Mouse (Mus musculus) gastrocnemius, postnatal 14 days (tissue): ENCODE results near the gene Il22ra2. TPM values are rescaled to one million over a fixed set of nuclear protein-coding genes. Genes with fewer than 3 reads are reported as not detected.

ENCODE experiments used
- DNase-seq: peaks from one replicate; pipeline ENCODE4 v3.0.0; 2021; ENCODE audit warnings: mixed read lengths
- intact Hi-C: fragments of 180-260 bp; cut with DNase I; formaldehyde crosslinking; loops from one replicate; pipeline ENCODE4 v1.15.1; 2025; ENCODE audit warnings: low total_unique reads
- long read RNA-seq, 2 experiments: library from polyadenylated mRNA; stranded (forward); transcript quantifications; one replicate each; pipeline ENCODE4 v2.0.0; 2021
- total RNA-seq, 2 experiments: library from RNA; stranded (reverse); gene quantifications; 2 replicates each; pipeline ENCODE4 v1.2.3; 2021

The Il22ra2 gene
- not detected for total RNA-seq
- long read RNA-seq, experiment 1: 0 reads
- long read RNA-seq, experiment 2, partial matches to known transcripts: 0 of 1 reads
- long read RNA-seq, experiment 2, other reads (novel, unspliced or antisense): 0 of 1 reads

DNA sequence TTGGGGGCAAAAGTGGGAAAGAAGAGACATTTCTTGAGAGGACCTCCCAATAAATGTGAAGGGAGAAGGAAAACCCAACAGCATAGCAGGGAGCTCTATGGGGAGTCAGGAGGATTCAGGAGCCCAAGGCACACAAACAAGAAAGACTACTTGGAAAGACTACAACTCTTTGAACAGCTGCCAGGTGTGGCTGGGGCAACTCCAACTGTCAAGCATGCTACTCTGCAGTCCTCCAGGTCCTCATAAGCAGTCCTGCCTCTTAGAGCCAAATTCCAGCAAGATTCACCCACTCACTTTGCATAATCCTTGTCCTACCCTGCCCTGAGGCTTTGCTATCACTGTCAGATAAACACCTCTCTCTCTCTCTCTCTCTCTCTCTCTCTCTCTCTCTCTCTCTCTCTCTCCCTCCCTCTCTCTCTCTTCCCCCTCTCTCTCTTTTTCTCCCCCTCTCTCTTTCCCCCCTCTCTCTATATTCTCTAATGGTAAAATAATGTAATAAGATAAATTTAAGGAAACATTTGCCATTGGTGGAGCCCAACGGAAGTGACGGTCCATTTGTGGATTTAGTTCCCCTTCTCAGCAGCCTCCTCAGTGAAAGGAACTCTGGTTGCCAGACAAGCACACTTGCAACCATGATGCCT, at the start of gene Il22ra2:
Gene Il22ra2 (plus strand): TSS at position 591 of the 641 bp plus-strand sequence.
- intact Hi-C loops: no loop called here
- DNase-seq: no peak

DNA sequence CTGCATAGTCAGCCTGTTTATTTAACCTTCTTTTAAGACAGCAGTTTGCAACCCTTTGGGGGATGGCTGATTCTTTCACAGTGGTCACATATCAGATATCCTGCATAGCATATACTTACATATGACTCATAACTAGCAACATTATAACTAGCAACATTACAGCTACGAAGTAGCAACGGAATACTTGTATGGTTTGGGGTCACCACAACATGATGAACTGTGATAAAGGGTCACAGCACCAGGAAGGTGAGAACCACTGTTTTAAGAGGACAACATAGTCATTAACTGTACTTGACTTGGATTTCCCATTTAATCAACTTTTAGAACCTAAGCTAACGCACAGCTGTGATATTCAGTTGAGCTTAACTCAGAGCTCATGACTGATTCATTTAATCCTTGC, 44.2 kb upstream of the Il22ra2 start:
- intact Hi-C loops: no loop called here
- DNase-seq: no peak

DNA sequence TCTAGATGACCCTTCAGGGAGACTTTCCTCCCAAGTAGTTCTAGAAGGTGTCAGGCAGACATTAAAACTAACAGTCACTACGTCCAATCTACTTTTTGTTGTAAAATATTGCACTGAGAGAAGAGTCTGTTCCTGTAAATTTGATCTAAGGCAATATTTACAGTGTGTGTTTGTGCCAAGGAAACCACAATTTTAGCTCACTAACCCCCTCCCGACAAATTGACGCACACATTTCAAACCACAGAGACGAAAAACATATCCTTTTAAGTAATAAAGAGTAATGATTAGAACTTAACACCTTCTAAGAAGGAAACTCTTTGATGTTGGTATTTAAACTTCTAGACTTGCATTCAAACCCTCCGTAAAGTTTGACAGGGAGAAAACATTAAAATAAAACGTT, 43.8 kb upstream of the Il22ra2 start:
- DNase-seq: no peak
- intact Hi-C loops: no loop called here

DNA sequence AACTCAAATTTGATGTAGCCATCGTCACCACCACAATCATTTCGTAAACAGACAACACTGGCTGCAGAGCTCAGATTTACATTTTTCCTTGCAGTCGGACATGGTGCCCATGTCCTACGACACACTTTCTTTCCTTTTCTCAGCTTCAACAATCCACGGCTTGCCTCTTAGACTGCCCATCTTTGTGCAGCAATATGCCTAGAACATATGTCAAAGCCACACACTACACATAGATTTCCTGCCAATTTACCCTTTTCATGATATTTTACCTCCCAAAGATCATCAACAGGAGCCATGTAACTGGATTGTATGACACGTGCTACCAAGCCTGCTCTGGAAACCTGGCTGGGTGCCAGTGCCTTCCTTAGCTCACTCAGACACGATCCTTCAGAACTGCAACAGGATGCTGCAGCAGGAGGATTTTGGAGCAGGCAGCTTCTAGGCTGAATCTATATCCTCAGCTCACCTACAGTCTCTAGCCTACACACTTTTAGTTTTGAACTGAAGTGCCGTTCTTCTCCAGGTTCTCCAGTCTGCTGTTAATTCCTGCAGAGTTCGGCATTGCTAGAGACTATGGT, 43.3 kb upstream of the Il22ra2 start:
- intact Hi-C loops: no loop called here
- peak; percentile 35 for DNase-seq

DNA sequence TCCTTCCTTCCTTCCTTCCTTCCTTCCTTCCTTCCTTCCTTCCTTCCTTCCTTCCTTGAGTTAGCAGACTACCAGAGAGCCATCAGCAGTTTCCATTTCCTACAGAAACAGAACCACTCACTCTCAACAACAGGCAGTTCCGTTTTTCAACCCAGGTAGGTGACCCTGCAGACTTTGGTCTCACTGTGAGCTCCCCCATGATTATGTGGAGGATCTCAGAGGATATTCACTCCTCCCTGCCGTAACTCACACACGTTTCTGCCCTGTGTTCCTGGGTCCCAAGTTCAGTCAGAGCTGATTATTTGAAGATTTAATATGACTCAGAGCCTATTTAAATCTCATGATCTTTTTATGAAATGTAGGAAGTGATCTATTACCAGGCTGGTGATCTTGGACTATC, 41.1 kb upstream of the Il22ra2 start:
- intact Hi-C loops: no loop called here
- DNase-seq: no peak

DNA sequence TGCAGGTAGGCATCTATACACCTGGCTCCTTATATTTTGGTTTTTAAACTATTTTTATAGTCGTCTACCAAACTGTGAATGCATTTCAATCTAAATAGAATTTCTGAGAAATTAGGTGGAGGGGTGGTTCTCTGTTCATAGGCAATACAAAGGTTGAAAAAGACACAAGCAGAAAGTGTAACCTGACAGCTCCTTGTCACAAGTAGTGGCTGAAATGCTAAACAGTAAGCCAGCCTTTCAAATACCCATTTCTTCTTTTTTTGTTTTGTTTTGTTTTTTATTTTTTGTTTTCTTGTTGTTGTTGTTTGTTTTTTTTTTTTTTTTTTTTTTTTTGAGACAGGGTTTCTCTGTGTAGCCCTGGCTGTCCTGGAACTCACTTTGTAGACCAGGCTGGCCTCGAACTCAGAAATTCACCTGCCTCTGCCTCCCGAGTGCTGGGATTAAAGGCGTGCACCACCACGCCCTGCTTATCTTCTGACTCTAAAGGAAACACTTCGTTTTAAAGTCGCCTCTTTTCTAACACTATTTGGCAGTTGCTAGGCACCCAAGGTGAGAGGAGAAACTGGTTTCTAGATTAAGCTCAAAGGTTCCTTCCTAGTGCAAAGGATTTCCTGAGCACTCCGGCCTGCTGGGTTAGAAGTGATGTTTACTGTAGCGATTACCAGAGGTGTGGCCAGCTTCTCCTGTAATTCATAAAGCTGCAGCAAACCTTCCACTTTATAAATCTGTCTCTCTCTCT, 39.8 kb upstream of the Il22ra2 start:
- intact Hi-C loops: no loop called here

DNA sequence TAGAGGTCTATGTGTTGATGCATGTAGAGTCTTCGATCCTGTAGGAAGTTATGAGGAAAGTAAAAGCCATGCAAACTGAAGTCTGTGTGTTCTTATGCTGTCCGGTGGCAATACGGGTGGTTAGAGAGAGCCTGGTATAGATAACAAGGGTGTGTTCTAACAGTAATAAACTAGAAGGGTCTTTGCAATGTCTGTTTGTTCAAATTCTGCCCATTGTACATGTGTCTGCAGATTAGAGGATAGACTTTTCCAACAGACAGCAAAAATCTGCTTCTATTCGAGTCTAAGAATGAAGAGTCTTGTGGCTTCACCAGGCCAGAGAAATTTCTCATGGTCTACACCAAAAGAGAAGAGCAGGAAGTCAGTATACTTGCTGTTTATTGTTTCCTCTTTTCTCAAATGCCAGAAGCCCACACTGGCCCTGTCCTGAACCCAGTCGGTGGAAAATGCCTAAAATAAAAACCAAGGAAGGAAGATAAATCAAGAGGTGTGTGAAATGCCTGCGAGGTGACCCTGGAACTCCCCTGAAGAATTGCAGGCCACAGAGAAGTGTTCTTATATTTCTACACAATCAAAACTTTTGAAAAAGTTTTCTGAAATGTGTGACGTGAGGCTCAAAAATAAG, 38.9 kb upstream of the Il22ra2 start:
- intact Hi-C loops: no loop called here
- DNase-seq: no peak

More for the DNA sequence above, 39.8 kb upstream of the Il22ra2 start:
- DNase-seq: no peak

DNA sequence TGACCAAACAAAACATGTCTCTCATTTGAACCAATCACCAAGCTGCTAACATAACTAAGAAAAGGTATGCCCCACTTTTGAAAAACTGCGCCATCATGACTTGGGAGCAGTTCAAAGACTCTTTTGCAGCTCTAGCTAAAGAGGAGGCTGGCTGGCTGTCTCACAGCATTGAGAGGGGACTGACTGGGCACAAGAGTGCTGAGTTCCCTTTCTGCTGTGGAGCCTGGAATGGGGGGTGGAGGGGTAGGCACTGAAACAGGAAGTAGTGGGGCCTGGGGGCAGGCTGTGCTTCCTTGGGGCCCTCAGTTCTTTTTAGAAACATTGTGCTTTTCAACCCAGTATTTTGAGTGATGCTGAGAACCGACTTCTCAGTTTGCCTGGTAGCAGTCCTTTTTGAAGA, 37.7 kb upstream of the Il22ra2 start:
- intact Hi-C loops: no loop called here

DNA sequence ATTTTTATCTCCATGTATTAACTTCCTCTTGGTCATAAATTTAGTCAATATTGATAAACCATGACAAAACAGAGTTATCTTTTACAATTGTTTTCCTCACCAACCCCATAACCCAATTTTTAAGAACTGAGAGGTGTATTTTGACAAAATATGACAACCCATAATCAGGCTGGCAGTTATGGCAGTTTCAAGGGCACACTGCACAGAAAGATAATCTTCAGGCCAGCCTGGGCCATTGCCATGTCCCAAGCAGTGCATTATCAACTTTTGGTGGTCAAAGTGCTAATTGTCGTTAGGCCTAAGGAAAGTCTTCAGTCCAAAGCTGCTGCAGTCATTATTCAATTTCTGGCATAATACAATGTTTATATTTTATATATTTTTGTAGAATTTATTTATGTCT, 37.0 kb upstream of the Il22ra2 start:
- no peak for DNase-seq
- intact Hi-C loops: no loop called here

More for the DNA sequence above, 37.7 kb upstream of the Il22ra2 start:
- peak; percentile 21 for DNase-seq

DNA sequence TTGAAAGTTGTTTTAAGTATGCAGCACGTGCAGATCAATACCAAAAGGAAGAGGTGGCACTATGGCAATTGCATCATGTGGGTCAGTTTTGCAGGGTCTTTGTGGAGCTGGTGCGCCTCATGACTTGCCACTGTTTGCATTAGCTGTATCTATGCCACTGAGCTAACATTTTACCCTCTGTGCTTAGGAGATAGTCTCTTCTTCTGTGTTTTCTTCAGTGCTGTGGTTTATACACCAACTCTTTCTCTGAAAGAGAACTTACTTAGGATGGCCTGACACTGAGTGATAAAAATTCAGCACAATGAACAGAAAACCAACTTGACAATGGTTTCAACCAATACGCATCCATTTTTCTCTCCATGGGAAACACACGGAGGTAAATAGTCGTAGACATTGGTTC, 35.9 kb upstream of the Il22ra2 start:
- intact Hi-C loops: no loop called here
- no peak for DNase-seq

DNA sequence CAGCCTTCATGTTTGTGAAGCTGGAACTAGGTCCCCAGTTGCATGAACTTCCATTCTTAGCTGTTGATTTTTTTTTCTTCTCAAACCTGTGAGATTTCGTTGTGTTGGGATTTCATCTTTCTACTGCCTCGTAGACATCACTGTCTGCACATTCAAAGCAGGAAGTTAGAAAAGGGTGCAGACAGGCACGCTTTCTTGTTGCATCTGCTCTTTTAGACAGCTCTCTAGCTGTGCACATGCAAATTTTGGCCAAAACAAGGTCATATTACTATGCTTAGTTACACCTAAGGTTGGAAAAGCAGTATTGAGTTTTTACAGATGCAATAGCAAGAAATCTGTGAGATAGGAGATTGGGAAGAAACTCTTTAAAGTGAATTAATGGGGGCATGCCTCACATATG, 34.5 kb upstream of the Il22ra2 start:
- intact Hi-C loops: no loop called here
- DNase-seq: no peak

DNA sequence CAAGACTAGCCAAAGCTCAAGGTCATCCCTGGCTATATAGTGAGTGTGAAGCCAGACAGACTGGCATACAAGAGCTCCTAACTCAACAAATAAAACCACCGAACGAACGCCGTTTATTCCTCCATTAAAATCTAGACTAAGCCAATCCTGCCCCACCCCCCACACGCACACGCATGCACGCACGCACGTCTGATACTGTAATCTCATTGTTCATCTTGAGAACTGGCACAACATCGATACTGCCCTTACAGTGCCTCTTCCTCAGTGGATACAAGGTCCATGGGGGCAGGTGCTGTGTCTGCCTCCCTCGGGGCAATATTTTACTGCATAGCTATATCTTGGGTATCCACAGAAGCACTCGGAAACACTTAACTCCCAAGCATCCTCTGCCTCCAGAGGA, 32.2 kb upstream of the Il22ra2 start:
- intact Hi-C loops: no loop called here
- no peak for DNase-seq

DNA sequence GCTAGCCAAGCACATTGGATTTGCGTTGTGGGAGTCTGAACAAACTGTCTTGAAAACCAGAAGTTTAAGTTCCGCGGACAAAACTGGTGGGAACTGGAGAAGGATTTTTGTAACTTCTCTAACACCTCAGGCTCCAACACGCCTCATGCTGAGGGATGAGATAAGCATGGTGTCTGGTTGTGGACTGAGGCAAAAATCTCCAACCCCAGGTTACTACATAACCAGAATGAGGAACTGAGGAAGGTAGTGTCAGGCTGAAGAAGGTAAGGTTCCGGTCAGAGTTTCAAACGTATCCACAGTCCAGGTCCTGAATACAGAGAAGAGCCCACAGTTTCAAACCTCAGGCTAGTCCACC, 30.5 kb upstream of the Il22ra2 start:
- intact Hi-C loops: no loop called here

DNA sequence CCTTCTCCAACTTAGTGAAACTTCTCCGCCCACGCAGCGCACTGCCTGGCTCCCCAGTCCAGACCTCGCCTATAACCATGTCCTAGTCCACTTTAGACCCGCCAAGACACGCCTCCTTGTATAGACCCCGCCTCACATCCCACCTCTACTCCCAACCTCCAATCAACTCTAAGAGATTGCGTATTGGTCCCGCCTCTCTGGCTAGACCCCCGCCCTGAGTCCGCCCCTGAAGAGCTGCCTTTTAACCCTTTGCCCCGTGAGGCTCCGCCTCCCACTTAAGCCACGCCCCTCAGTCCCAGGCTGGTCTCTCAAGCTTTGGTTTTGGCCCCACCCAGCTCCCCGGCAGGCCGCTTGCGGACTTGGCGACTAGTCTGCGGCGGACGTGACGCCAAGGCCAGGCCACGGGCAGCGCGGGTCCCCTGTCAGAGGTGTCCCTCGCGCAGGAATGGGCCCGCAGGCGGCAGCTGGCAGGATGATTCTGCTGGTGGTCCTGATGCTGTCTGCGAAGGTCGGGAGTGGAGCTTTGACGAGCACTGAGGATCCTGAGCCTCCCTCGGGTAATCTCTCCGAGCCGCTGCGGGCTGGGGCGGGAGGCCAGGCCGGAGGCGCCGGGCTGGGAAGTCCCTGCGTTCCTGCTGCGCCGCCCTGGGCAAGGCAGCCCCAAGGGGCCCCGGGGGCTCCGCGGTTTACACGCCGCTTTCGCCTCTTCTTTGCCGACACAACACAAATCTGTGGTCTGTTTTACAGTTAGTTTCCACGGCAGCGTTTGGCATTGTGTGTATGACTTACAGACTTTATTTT, 30.0 kb upstream of the Il22ra2 start, which contains the start of gene Ifngr1:
Gene Ifngr1 (plus strand): TSS at position 309 of the 801 bp plus-strand sequence.
- peak; percentile 99 for DNase-seq
- intact Hi-C loops: no loop called here

More for the DNA sequence above, 30.5 kb upstream of the Il22ra2 start:
- no peak for DNase-seq

DNA sequence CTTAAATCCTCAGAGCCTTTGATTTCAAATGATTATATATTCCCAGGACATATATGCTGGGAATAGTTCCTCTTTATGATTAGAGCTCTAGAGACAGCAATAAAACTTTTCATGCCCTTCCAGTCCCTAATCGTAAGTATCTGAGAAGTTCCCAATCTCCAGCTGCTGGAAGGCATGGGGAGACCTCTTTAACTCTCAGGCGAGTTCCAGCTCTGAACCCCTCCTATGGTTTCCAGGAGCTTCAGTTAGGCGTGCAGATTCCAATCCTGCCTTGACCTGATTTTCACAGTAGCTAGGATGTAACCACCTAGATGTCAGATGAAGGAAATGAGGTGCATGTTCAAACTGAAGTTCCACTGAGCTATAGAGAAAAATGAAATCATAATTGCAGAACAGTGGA, 29.2 kb upstream of the Il22ra2 start:
- DNase-seq: no peak
- intact Hi-C loops: no loop called here

DNA sequence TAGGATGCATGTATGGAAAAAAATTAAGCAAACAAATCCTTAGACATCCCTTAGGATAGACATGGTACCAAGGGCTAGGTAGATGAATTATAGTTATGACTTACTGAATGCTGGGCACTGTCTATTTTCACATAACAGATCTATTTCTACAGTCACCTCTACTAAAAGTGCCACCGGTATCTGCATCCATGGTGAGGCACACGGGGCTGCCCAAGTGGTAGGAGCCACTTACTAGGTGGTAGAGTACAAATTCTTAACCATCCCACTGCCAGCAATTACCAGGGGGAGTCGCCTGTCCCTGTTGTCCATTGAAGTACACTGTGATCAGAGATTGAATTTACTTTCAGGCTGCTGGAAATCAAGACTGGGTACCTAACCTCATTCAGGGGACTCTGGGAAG, 28.5 kb upstream of the Il22ra2 start:
- intact Hi-C loops: no loop called here
- DNase-seq: no peak

DNA sequence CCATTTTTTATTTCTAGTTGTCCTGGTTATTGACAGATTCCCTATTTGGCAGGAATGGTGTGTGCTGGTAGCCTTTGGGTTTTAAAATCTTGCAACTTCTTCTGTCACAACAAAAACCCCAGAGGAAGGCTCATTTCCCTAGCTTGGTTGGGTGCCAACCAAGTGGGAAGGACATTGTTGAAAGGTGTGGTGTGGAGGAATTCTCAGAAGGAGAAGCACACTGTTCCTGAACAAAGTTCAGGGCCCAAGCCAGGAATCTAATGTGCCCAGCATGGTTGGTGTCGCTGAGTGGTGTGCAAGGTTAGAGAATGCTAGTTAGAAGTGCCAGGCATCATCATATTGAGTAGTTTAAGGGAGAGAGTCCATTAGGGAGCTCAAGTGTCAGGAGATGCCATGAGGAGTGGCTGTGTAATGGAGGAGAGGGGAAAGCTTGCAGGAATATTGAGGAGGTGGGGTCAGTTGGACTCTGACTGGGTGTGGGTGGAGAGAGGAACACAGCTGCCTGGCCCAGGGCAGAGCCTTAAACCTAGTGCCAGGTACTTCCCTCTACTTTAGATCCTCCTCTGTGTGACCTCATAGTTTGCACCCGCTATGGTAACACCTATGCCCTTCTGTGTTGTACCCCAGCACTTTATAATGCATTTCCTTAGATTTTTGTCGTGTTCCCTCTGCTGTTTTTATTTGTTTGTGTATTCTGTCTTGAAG, 27.4 kb upstream of the Il22ra2 start:
- DNase-seq: no peak
- intact Hi-C loops: no loop called here

DNA sequence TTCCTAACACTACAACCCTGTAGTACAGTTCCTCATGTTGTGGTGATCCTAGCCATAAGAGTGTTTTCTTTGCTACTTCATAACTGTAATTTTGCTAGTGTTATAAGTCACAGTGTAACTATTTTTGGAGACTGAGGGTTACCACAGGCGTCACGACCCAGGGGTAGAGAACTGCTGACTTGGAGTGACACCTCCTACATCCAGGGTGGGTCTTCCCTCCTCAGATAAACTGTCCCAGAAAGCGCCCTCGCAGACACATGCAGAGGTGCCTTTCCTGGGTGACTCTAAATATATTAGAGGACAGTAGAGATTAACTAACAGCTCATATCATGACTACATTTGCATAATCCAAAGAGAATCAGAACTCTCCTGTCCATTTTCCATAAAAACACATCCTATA, 24.9 kb upstream of the Il22ra2 start:
- no peak for DNase-seq
- intact Hi-C loops: no loop called here

DNA sequence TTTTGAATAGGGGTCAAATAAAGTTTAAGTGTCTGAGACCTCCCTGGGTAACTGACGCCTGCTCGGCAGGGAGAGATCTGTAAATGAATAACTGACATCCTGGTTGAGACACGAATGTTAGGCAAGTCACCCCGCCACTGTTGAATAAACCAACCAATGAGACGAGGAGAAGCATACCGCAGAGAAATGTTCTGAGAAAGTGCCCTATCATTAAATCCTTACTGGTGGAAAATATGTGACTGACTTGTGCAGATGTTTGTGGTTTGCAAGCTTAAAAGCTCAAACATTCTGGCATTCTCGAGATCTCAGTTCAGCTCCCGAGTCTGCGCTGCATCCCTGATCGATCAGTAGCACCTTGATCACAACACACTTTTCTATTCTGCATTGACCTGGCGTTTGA, 23.7 kb upstream of the Il22ra2 start:
- DNase-seq: no peak
- intact Hi-C loops: no loop called here
